Mouse (Mus musculus) MEL (cell line): ENCODE data around the gene Fbxo5.

Experiments
- BHLHE40 ChIP-seq: IDR thresholded peaks from 2 replicates; pipeline ENCODE4 v1.6.1; 2012; ENCODE audit warnings: low read depth, mild to moderate bottlenecking, inconsistent platforms, low read length, improper control_type of control experiment, borderline replicate concordance
- CHD1 ChIP-seq: IDR thresholded peaks from 2 replicates; pipeline ENCODE4 v1.6.1; 2012; ENCODE audit warnings: low read depth, mild to moderate bottlenecking, inconsistent platforms, low read length, improper control_type of control experiment
- CTCF ChIP-seq, 3 experiments: IDR thresholded peaks in 2 of 3; conservative IDR thresholded peaks in 1 of 3; 2 replicates each; pipeline ENCODE4 v1.5.1; 2011 to 2012; ENCODE audit warnings: low read length in 3 of 3, low read depth in 2 of 3, mild to moderate bottlenecking in 2 of 3, improper control_type of control experiment in 1 of 3, inconsistent platforms in 1 of 3, mixed read lengths in 1 of 3, moderate library complexity in 1 of 3; ENCODE audit not compliant: control insufficient read depth in 1 of 3, insufficient read depth in 1 of 3, poor library complexity in 1 of 3, severe bottlenecking in 1 of 3
- MAX ChIP-seq: IDR thresholded peaks from 2 replicates; pipeline ENCODE4 v1.6.1; 2011; ENCODE audit warnings: low read length, improper control_type of control experiment
- NELFE ChIP-seq: IDR thresholded peaks from 2 replicates; pipeline ENCODE4 v1.6.1; 2011; ENCODE audit warnings: low read depth, low read length, improper control_type of control experiment

- no peak for TF ChIP-seq CTCF (IDR thresholded peaks at IDR 0.05 in 2 of 3, conservative IDR thresholded peaks at IDR 0.05 in 1 of 3; ENCODE audit: control insufficient read depth in 1 of 3, insufficient read depth in 1 of 3, low read depth in 2 of 3, low read length in 3 of 3, poor library complexity in 1 of 3, severe bottlenecking in 1 of 3)
- no peak for TF ChIP-seq NELFE
- TF ChIP-seq BHLHE40, result no peak
- TF ChIP-seq MAX, result no peak
- TF ChIP-seq CHD1, result no peak
Observed at GRCm38 (mm10) chr10:5826336-5827025, 21.1 kb upstream of the Fbxo5 start.
